Mouse (Mus musculus) small intestine, adult 2 months (tissue): ENCODE measurements around the gene Mgat5b. TPM values are rescaled to one million over a fixed set of nuclear protein-coding genes. Genes with fewer than 3 reads are reported as not detected.

Experiments used
- H3K27ac ChIP-seq: fragments of 200-500 bp; 2 replicates; pipeline ENCODE4 v1.5.1; 2012; ENCODE audit warnings: low read depth, low read length, control low read depth, inconsistent platforms; ENCODE audit not compliant: insufficient read depth
- H3K27me3 ChIP-seq: fragments of 200-500 bp; 2 replicates; pipeline ENCODE4 v1.6.1; 2012; ENCODE audit warnings: mild to moderate bottlenecking, moderate library complexity, low read length, inconsistent platforms; ENCODE audit not compliant: control insufficient read depth, insufficient read depth
- H3K36me3 ChIP-seq: fragments of 200-500 bp; 2 replicates; pipeline ENCODE4 v1.6.1; 2012; ENCODE audit warnings: mild to moderate bottlenecking, low read length, control low read depth, inconsistent platforms; ENCODE audit not compliant: control insufficient read depth, insufficient read depth
- H3K4me1 ChIP-seq: fragments of 200-500 bp; 2 replicates; pipeline ENCODE4 v1.6.1; 2012; ENCODE audit warnings: low read length, inconsistent platforms, mixed read lengths; ENCODE audit not compliant: control insufficient read depth, insufficient read depth, insufficient read length
- H3K4me3 ChIP-seq: fragments of 200-500 bp; 2 replicates; pipeline ENCODE4 v1.5.1; 2012; ENCODE audit warnings: low read depth, mild to moderate bottlenecking, control low read depth, inconsistent platforms, low read length, moderate library complexity
- CTCF ChIP-seq: fragments of 200-500 bp; IDR thresholded peaks from 2 replicates; pipeline ENCODE4 v1.5.1; 2012; ENCODE audit warnings: low read depth, mild to moderate bottlenecking, control low read depth, inconsistent platforms, low read length, moderate library complexity, mixed read lengths; ENCODE audit not compliant: insufficient replicate concordance, insufficient read length; ENCODE audit errors: extremely low read depth
- POLR2A ChIP-seq: fragments of 200-500 bp; IDR thresholded peaks from 2 replicates; pipeline ENCODE4 v1.6.1; 2012; ENCODE audit warnings: low read depth, mild to moderate bottlenecking, control low read depth, inconsistent platforms, low read length, moderate library complexity
- WGBS: fragments of 180-500 bp; shearing (Covaris S2); methylation state at CpG from one replicate; pipeline ENCODE4 v1.1.7; 2018; 5-methylcytosine and 5-hydroxymethylcytosine counted together
- polyA plus RNA-seq: library from polyadenylated mRNA; depleted of rRNA; stranded (reverse); fragments of >200 nt; gene quantifications from 2 replicates; pipeline ENCODE4 v1.2.3, GENCODE M21; 2012

Gene Mgat5b
- polyA plus RNA-seq, 1 experiment = 0.03 TPM

DNA sequence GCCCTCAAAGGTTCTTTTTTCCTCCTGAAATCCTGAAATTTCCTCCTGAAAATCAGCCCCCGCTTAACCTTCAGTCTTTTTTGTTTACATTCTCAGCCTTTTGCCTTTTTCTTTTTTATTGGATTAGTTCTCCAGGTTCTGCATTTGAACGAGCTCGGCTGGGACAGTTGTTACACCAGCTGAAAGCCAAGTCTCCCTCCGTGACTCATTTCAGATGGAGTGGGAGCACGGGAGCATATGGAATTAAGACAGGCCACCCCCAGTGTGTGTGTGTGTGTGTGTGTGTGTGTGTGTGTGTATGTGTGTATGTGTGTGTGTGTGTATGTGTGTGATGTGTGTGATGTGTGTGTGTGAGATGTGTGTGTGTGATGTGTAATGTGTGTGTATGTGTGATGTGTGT is 37.2 kb upstream of the Mgat5b start:
- Histone ChIP-seq H3K4me1 (no peaks in the 10 kb centered on the region; the same call in 1 of the 2 replicates), H3K4me3 (no peak overlapping the region), H3K27me3 (0 out of 2 replicates have a peak, but pooled peaks cover 3% of the 10 kb centered on the region), H3K27ac (no peak overlapping the region), H3K36me3 (no peaks in the 10 kb centered on the region)
- 65% methylated on average over 5 of the region's 5 CpGs for WGBS
- TF ChIP-seq CTCF (no peak), POLR2A (no peak)

GRCm38 (mm10) chr11:116882446-116882845 is 36.2 kb upstream of the Mgat5b start:
- no peaks in the 10 kb centered on the region for H3K36me3 ChIP-seq
- WGBS = 82% methylated on average over 10 of the region's 10 CpGs
- no peak overlapping the region for H3K4me3 ChIP-seq
- TF ChIP-seq CTCF (no peak), POLR2A (no peak)
- H3K4me1 ChIP-seq = no peaks in the 10 kb centered on the region; the same call in 1 of the 2 replicates
- H3K27me3 ChIP-seq = 0 out of 2 replicates have a peak, but pooled peaks cover 3% of the 10 kb centered on the region
- H3K27ac ChIP-seq = no peak overlapping the region

GRCm38 (mm10) chr11:116884061-116884460 is 34.6 kb upstream of the Mgat5b start:
- Histone ChIP-seq H3K4me1 (no peaks in the 10 kb centered on the region; the same call in 1 of the 2 replicates), H3K4me3 (no peak overlapping the region), H3K27me3 (0 out of 2 replicates have a peak, but pooled peaks cover 3% of the 10 kb centered on the region), H3K27ac (no peak overlapping the region), H3K36me3 (no peaks in the 10 kb centered on the region)
- 87% methylated on average over 6 of the region's 6 CpGs for WGBS
- TF ChIP-seq POLR2A = no peak

DNA sequence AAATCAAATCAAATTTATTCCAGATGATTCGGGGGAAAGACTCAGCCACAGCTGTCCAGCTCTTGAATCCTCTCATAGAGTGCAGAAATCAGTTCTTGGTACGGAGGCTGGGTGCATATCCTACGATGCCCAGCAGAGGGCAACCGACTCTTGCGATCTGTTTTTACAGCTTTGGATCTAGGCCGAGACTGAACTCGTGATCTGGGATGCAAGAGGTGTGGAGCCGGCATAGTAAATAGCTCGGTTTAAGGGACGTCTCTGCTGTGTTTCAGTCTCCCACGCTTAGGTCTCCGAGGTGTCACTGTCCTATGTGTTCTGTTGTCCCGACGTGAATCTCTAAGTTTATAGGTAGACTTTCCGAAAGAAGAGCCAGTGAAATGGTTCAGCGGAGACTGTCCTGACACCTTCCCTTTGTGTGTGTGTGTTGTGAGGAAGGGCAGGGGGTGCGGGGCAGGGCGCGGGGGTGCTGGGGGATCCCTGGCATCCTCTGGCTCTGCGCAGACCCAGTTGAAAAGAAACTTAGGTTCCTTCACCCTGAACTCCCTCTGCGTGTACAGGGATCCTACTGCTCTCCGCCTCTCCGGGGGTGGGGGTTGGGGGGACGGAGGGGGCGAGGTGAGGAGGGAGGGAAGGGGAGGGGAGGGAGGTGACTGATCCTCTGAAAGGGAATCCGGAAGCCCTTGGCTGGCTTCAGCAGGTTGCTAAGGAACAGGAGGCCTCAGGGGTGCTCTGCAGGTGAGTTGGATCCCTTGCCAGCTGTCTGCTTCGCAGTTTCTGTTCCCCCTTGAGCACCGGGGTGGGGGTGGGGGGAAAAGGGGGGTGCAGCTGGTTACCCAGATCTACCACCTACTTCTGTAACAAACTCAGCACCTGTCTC is 33.1 kb upstream of the Mgat5b start:
- WGBS = 5% methylated on average over 28 of the region's 28 CpGs
- TF ChIP-seq CTCF (peak; percentile 90; the same call in 1 of the 2 replicates), POLR2A (no peak)
- H3K27ac ChIP-seq = no peak overlapping the region
- H3K4me1 ChIP-seq = no peaks in the 10 kb centered on the region; the same call in 1 of the 2 replicates
- H3K4me3 ChIP-seq = peak overlapping the region; percentile 2; the same call in 1 of the 2 replicates
- no peaks in the 10 kb centered on the region for H3K36me3 ChIP-seq
- 0 out of 2 replicates have a peak, but pooled peaks cover 3% of the 10 kb centered on the region for H3K27me3 ChIP-seq

DNA sequence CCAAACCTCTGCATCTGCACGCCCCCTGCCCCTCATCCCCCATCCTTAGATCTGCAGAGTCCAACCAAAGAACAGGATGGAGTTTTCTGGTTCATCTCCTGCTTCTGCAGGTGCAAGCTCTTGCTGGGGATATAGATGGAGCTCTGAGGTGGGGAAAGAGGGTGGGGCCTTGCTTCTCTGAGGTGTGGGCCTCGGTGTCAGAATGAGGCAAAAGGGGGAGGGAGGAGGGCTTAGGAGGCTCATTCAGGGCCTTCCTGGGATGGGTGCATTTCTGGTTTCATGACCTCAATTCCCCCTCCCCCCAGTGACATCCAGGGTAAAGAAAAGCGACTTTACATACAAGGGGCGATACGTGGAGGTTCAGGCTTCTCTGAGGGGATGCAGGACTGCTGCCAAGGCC is 31.5 kb upstream of the Mgat5b start:
- no peaks in the 10 kb centered on the region for H3K36me3 ChIP-seq
- H3K4me1 ChIP-seq = no peaks in the 10 kb centered on the region; the same call in 1 of the 2 replicates
- H3K4me3 ChIP-seq = no peak overlapping the region
- 78% methylated on average over 5 of the region's 5 CpGs for WGBS
- TF ChIP-seq CTCF (no peak), POLR2A (no peak)
- H3K27me3 ChIP-seq = 0 out of 2 replicates have a peak, but pooled peaks cover 3% of the 10 kb centered on the region
- H3K27ac ChIP-seq = no peak overlapping the region

DNA sequence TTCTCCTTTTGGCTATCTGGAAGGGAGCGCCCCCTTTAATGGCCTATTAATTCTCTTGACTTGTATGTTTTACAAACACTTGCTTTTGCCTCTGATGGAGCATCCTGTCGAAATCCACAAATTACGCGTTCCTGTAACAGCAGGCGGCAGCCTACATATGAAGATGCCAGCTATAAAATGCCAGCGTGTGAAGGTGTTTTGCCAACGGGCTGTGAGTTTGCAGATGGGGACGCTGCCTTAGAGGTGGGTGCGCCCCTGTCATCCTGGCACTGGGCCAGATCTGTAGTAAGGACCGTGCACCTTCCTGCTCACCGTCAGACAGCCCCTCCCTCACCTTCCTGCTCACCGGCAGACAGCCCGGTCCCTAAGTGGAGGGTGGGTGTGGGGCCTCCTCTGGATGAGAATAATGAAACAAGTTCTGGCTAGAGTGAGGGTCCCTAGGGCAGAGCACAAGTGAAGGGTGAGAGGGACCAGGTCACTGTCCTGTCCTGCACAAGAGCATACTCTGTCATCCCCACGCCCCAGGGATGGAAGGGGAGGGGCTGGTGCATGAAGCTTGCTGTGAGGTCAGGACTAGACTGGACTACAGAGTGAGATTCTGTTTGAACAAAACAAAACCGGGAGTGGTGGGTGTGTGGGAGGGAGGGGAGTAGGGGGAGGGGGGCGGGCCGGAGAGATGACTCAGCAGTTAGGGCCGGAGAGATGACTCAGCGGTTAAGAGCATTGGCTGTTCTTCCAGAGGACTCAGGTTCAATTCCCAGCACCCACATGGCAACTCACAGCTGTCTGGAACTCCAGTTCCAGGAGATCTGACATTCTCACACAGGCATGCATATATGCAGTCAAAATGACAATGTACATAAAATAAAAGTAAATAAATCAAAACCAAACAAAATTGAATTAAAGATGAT is 24.9 kb upstream of the Mgat5b start:
- WGBS = 32% methylated on average over 19 of the region's 19 CpGs
- TF ChIP-seq POLR2A (no peak), CTCF (no peak)
- Histone ChIP-seq H3K4me1 (no peaks in the 10 kb centered on the region), H3K27ac (no peak overlapping the region), H3K4me3 (no peak overlapping the region), H3K36me3 (no peaks in the 10 kb centered on the region), H3K27me3 (no peaks in the 10 kb centered on the region)
